Mouse (Mus musculus) lung, postnatal 0 days (tissue): ENCODE results near the gene Ppargc1a.

Experiments
- CTCF ChIP-seq: IDR thresholded peaks from 2 replicates; pipeline ENCODE4 v1.5.1; 2016; ENCODE audit warnings: antibody characterized with exemption, mild to moderate bottlenecking
- EP300 ChIP-seq: IDR thresholded peaks from 2 replicates; pipeline ENCODE4 v1.6.1; 2016; ENCODE audit warnings: antibody characterized with exemption, mild to moderate bottlenecking, control low read depth

DNA sequence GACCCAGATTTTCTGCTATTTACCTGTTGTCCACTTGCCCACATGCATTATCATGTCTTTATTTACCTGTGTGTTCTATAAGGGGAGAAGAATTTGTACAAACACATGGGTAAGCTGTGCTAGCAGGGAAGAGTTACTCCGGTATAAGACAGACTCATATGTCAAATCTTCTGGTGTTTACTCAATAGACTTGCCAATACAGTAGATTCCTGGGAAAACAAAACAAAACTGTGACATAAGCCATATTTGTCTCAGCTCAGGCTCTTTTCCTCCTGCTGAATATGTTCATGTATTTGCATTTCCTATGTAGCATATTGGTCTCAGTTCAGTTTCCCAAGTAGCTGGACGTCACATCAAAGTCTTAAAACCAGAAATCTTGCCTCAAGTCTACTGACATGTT is 135.0 kb downstream of the Ppargc1a start:
- no peak for TF ChIP-seq CTCF
- no peak for TF ChIP-seq EP300
